Mouse (Mus musculus) CD4-positive, CD25-positive, alpha-beta regulatory T cell, adult 2 months (primary cell): ENCODE measurements at regions not wholly inside any gene's neighbourhood (a gene's known extent, or its start where the extent isn't known, plus 50 kb on each side); places are given as distances from the start of the nearest gene placed in this dataset.
A peak's percentile ranks its signal among the peaks of the same experiment; 100 is the strongest.

Experiments
- DNase-seq: peaks from one replicate; pipeline ENCODE4 v3.0.0-alpha.2; 2012; ENCODE audit warnings: low read depth, low spot score

- no peak for DNase-seq
Measured at GRCm38 (mm10) chr9:101807249-101807648, 54.4 kb upstream of the 9630041A04Rik start.

- no peak for DNase-seq
Measured at GRCm38 (mm10) chr9:101796718-101797117, 64.9 kb upstream of the 9630041A04Rik start.

GRCm38 (mm10) chr9:101796063-101796462 is 65.6 kb upstream of the 9630041A04Rik start:
- no peak for DNase-seq

- DNase-seq = no peak
Measured at GRCm38 (mm10) chr9:101795436-101795835, 66.2 kb upstream of the 9630041A04Rik start.

- no peak for DNase-seq
Measured at GRCm38 (mm10) chr9:101790936-101791335, 70.7 kb upstream of the 9630041A04Rik start.

- no peak for DNase-seq
Measured at GRCm38 (mm10) chr9:101740949-101741605, 120.6 kb upstream of the 9630041A04Rik start.

GRCm38 (mm10) chr9:101739322-101739721 is 122.3 kb upstream of the 9630041A04Rik start:
- no peak for DNase-seq

- DNase-seq = no peak
Measured at GRCm38 (mm10) chr9:101734271-101734670, 127.4 kb upstream of the 9630041A04Rik start.

- DNase-seq = no peak
Measured at GRCm38 (mm10) chr9:101733611-101734225, 127.9 kb upstream of the 9630041A04Rik start.

- DNase-seq = no peak
Measured at GRCm38 (mm10) chr9:101730136-101730535, 131.5 kb upstream of the 9630041A04Rik start.

GRCm38 (mm10) chr9:101717911-101718310 is 143.7 kb upstream of the 9630041A04Rik start:
- DNase-seq = no peak

GRCm38 (mm10) chr9:101716326-101716725 is 145.3 kb upstream of the 9630041A04Rik start:
- DNase-seq = no peak

- DNase-seq = no peak
Measured at GRCm38 (mm10) chr9:101714805-101715204, 146.8 kb upstream of the 9630041A04Rik start.

GRCm38 (mm10) chr9:101710611-101711071 is 151.0 kb upstream of the 9630041A04Rik start:
- DNase-seq = no peak

- DNase-seq = no peak
Measured at GRCm38 (mm10) chr9:101700368-101700767, 161.3 kb upstream of the 9630041A04Rik start.

- no peak for DNase-seq
Measured at GRCm38 (mm10) chr9:101694054-101694453, 167.6 kb upstream of the 9630041A04Rik start.

- DNase-seq = no peak
Measured at GRCm38 (mm10) chr9:101691336-101691735, 170.3 kb upstream of the 9630041A04Rik start.

- no peak for DNase-seq
Measured at GRCm38 (mm10) chr9:101690916-101691315, 170.7 kb upstream of the 9630041A04Rik start.

- DNase-seq = no peak
Measured at GRCm38 (mm10) chr9:101690402-101690861, 171.2 kb upstream of the 9630041A04Rik start.

GRCm38 (mm10) chr9:101689532-101690401 is 171.9 kb upstream of the 9630041A04Rik start:
- peak; percentile 3 for DNase-seq

- no peak for DNase-seq
Measured at GRCm38 (mm10) chr9:101687226-101687625, 174.4 kb upstream of the 9630041A04Rik start.

GRCm38 (mm10) chr9:101677563-101677962 is 184.1 kb upstream of the 9630041A04Rik start:
- no peak for DNase-seq
